Mouse (Mus musculus): ENCODE measurements at regions not wholly inside any gene's neighbourhood (a gene's known extent, or its start where the extent isn't known, plus 50 kb on each side); places are given as distances from the start of the nearest gene placed in this dataset.

DNA sequence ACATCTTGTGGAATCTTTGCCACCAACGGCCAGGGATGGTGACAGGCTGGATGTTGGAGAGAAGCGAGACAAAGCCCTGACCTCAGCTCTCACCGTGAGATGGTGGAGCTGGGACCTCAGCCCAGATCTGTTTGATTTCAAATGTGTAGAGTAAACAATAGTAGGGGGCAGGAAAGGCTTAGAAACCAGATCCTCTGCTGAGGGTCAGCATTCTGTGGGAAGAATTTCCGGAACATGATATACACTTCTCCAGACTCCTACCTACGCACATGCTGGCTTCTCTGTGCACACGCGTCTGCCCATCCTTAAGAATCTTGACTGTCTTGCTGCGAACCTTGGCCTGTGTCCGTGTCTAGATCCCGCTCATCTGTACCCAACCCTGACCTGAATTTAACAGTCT, 129.7 kb downstream of the Plpp3 start:
- TF ChIP-seq POLR2A (IDR thresholded peaks at IDR 0.05; ENCODE audit: insufficient read depth, low read depth, low read length) (no peak), CTCF (IDR thresholded peaks at IDR 0.05; ENCODE audit: insufficient read depth, low read depth, low read length) (no peak)

Measured in olfactory bulb, adult 2 months (tissue).